Mouse (Mus musculus): Measurements from ENCODE around the gene Gm4756.

DNA sequence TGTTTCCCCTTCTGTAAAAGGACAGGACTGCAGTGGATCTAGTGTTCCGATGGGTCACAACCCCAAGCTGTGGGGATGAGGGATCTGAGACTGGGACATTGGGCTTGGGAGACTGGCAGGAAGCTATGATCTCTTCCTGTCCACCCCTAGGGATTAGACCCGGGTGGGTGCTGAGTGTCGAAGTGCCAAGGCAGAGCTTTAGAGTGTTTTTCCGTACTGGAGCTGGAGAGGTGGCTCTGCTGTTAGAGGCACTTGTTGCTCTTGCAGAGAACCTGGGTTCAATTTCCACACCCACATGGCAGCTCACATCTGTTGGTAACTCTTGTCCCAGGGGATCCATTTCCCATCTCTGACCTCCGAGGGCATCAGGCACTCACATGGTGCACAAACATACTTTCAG lies 16.6 kb upstream of the Gm4756 start:
- no peak for TF ChIP-seq POLR2A (IDR thresholded peaks at IDR 0.05; ENCODE audit: borderline replicate concordance, control insufficient read depth, low read depth, low read length)
- no peak for TF ChIP-seq CTCF (IDR thresholded peaks at IDR 0.05; ENCODE audit: control insufficient read depth, insufficient read depth, low read length)

Data from bone marrow, adult 2 months (tissue).